Mouse (Mus musculus) adrenal gland, postnatal 25 days (tissue): Measurements from ENCODE around the gene Slc25a19. TPM values are rescaled to one million over a fixed set of nuclear protein-coding genes. Genes with fewer than 3 reads are reported as not detected.
A peak's percentile ranks its signal among the peaks of the same experiment; 100 is the strongest.
"Not testable (repeated sequence)": the region's sequence is repeated elsewhere in the genome, so short reads cannot be mapped to it uniquely, and the experiment has no call there.

Source experiments
- DNase-seq: peaks from one replicate; pipeline ENCODE4 v3.0.0; 2021; ENCODE audit warnings: mixed read lengths
- long read RNA-seq: library from polyadenylated mRNA; stranded (forward); transcript quantifications from one replicate; pipeline ENCODE4 v2.0.0, GENCODE M21; 2021
- total RNA-seq: library from RNA; stranded (reverse); gene quantifications from 2 replicates; pipeline ENCODE4 v1.2.3, GENCODE M21; 2021

Gene Slc25a19
- total RNA-seq: 107 and 114 TPM in 2 replicates
- long read RNA-seq, transcript Slc25a19-201 (7 exons, 2,307 nt): major isoform, 122 of 167 reads
- long read RNA-seq, partial matches to known transcripts: 9 of 167 reads
- long read RNA-seq, other reads (novel, unspliced or antisense): 32 of 167 reads

GRCm38 (mm10) chr11:115627705-115628464 is at the start of gene Slc25a19:
Gene Slc25a19, minus strand, starts transcription at chr11:115628295.
- DNase-seq: peak; percentile 99

- DNase-seq: no peak
Observed at GRCm38 (mm10) chr11:115677511-115677910, 49.4 kb upstream of the Slc25a19 start.

- DNase-seq: no peak
Observed at GRCm38 (mm10) chr11:115676738-115677137, 48.6 kb upstream of the Slc25a19 start.

- no peak for DNase-seq
Observed at GRCm38 (mm10) chr11:115674235-115674865, 46.3 kb upstream of the Slc25a19 start.

GRCm38 (mm10) chr11:115673471-115674234 is 45.6 kb upstream of the Slc25a19 start:
- DNase-seq: no peak

- no peak for DNase-seq
Observed at GRCm38 (mm10) chr11:115672226-115672987, 44.3 kb upstream of the Slc25a19 start.

- DNase-seq: no peak
Observed at GRCm38 (mm10) chr11:115670451-115671050, 42.5 kb upstream of the Slc25a19 start.

- no peak for DNase-seq
Observed at GRCm38 (mm10) chr11:115663676-115664335, 35.7 kb upstream of the Slc25a19 start.

- peak; percentile 37 for DNase-seq
Observed at GRCm38 (mm10) chr11:115660376-115660775, 32.3 kb upstream of the Slc25a19 start.

GRCm38 (mm10) chr11:115658521-115658920 is 30.4 kb upstream of the Slc25a19 start:
- no peak for DNase-seq

GRCm38 (mm10) chr11:115654128-115654527 is 26.0 kb upstream of the Slc25a19 start:
- no peak for DNase-seq

- no peak for DNase-seq
Observed at GRCm38 (mm10) chr11:115653194-115653593, 25.1 kb upstream of the Slc25a19 start.

GRCm38 (mm10) chr11:115651680-115652079 is 23.6 kb upstream of the Slc25a19 start:
- no peak for DNase-seq

- DNase-seq: no peak
Observed at GRCm38 (mm10) chr11:115649706-115650105, 21.6 kb upstream of the Slc25a19 start.

- peak; percentile 33 for DNase-seq
Observed at GRCm38 (mm10) chr11:115647459-115647858, 19.4 kb upstream of the Slc25a19 start.

- DNase-seq: no peak
Observed at GRCm38 (mm10) chr11:115646439-115646838, 18.3 kb upstream of the Slc25a19 start.

GRCm38 (mm10) chr11:115645498-115645897 is 17.4 kb upstream of the Slc25a19 start:
- not testable (repeated sequence) for DNase-seq

GRCm38 (mm10) chr11:115644308-115644707 is 16.2 kb upstream of the Slc25a19 start:
- no peak for DNase-seq

GRCm38 (mm10) chr11:115643265-115643664 is 15.2 kb upstream of the Slc25a19 start:
- no peak for DNase-seq

GRCm38 (mm10) chr11:115642705-115643104 is 14.6 kb upstream of the Slc25a19 start:
- DNase-seq: no peak

- DNase-seq: no peak
Observed at GRCm38 (mm10) chr11:115641664-115642036, 13.6 kb upstream of the Slc25a19 start.
